Mouse (Mus musculus) limb, embryonic 12.5 days (tissue): Measurements from ENCODE around the gene Tspan14. TPM values are rescaled to one million over a fixed set of nuclear protein-coding genes. Genes with fewer than 3 reads are reported as not detected.

Experiments
- ATAC-seq: fragments of 200-750 bp; cut with Nextera tagmentation; 2 replicates; pipeline ENCODE4 v1.8.0; 2017; ENCODE audit warnings: low read depth, moderate TSS enrichment; ENCODE audit not compliant: insufficient number of reproducible peaks, insufficient read depth, low FRiP score, low TSS enrichment
- H3K27ac ChIP-seq: fragments of 300-500 bp; sonication (generic); 2 replicates; pipeline ENCODE4 v1.5.1; 2016; ENCODE audit warnings: mild to moderate bottlenecking, moderate library complexity
- H3K27me3 ChIP-seq: fragments of 300-500 bp; sonication (generic); 2 replicates; pipeline ENCODE4 v1.6.1; 2016; ENCODE audit warnings: mild to moderate bottlenecking, moderate library complexity
- H3K36me3 ChIP-seq: fragments of 300-500 bp; sonication (generic); 2 replicates; pipeline ENCODE4 v1.6.1; 2016; ENCODE audit warnings: mild to moderate bottlenecking, moderate library complexity
- H3K4me1 ChIP-seq: fragments of 300-500 bp; sonication (generic); replicated peaks from 2 replicates; pipeline ENCODE4 v1.6.1; 2016
- H3K4me2 ChIP-seq: fragments of 300-500 bp; sonication (generic); 2 replicates; pipeline ENCODE4 v1.6.1; 2016; ENCODE audit warnings: mild to moderate bottlenecking, moderate library complexity
- H3K4me3 ChIP-seq: fragments of 300-500 bp; sonication (generic); replicated peaks from 2 replicates; pipeline ENCODE4 v1.5.1; 2016; ENCODE audit warnings: mild to moderate bottlenecking
- H3K9ac ChIP-seq: fragments of 300-500 bp; sonication (generic); replicated peaks from 2 replicates; pipeline ENCODE4 v1.6.1; 2016; ENCODE audit warnings: mild to moderate bottlenecking, moderate library complexity
- H3K9me3 ChIP-seq: fragments of 300-500 bp; sonication (generic); 2 replicates; pipeline ENCODE4 v1.6.1; 2016; ENCODE audit warnings: mild to moderate bottlenecking, moderate library complexity
- WGBS: fragments of 180-500 bp; shearing (Covaris S2); methylation state at CpG from one replicate; pipeline ENCODE4 v1.1.7; 2016; 5-methylcytosine and 5-hydroxymethylcytosine counted together
- polyA plus RNA-seq: library from polyadenylated mRNA; unstranded; fragments of >200 nt; fragmentation: Nextera tagmentation; extraction: Ambion mirVana; gene quantifications from 2 replicates; pipeline ENCODE4 v1.2.1, GENCODE M21; 2016

Tspan14 gene
- polyA plus RNA-seq, 1 experiment from 2014 or later: 68.4 TPM

DNA sequence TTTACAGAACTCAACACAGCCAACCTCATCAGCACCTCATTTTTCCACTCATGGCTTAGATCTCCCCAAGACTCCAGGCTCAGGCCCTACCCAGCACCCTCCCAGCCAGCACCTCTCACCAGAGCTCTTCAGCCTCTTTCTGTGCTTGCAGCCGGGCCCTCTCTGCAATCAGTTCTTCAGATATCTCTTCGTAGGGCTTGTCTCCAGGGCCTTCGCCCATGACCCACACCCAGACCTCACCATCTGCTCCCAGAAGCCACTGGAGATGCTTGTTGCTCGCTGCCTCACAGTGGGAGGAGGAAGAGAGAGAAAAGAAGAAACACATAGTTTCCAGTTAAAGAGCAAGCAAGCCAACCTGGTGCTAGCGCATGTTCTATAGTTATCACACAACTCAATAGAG is 92.6 kb downstream of the Tspan14 start:
- H3K9ac ChIP-seq: no peak overlapping the region
- no peak overlapping the region for H3K27ac ChIP-seq
- no peak overlapping the region for H3K4me2 ChIP-seq
- H3K27me3 ChIP-seq: no peaks in the 10 kb centered on the region
- ATAC-seq: no peak
- H3K4me1 ChIP-seq: no peaks in the 10 kb centered on the region
- H3K9me3 ChIP-seq: no peaks in the 10 kb centered on the region
- H3K36me3 ChIP-seq: no peaks in the 10 kb centered on the region
- WGBS: 88% methylated on average over 5 of the region's 5 CpGs
- H3K4me3 ChIP-seq: no peak overlapping the region

DNA sequence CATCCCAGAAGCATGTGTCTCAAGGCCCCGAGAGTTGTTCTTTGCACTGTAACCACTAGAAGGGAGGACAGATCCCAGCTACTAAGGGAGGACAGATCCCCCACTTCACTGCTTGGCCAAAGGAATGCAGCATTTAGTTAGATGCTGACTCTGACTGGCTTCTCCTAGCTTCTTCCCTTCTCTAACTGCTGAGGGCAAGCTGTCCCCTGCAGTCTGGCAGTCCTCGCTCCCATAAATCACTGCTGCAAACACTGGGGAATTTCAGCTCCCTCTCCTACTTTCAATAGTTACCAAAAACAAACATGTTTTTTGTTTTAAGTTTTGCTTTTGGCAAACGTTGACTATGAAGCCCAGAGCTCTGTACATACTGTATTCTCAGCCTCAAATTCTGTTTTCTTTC is 96.0 kb downstream of the Tspan14 start:
- Histone ChIP-seq H3K4me2 (no peak overlapping the region), H3K9me3 (no peaks in the 10 kb centered on the region), H3K27ac (no peak overlapping the region), H3K4me3 (no peak overlapping the region), H3K36me3 (no peaks in the 10 kb centered on the region), H3K9ac (no peak overlapping the region), H3K4me1 (no peaks in the 10 kb centered on the region), H3K27me3 (no peaks in the 10 kb centered on the region)
- ATAC-seq: no peak
- WGBS: 64% methylated on average over 3 of the region's 3 CpGs

DNA sequence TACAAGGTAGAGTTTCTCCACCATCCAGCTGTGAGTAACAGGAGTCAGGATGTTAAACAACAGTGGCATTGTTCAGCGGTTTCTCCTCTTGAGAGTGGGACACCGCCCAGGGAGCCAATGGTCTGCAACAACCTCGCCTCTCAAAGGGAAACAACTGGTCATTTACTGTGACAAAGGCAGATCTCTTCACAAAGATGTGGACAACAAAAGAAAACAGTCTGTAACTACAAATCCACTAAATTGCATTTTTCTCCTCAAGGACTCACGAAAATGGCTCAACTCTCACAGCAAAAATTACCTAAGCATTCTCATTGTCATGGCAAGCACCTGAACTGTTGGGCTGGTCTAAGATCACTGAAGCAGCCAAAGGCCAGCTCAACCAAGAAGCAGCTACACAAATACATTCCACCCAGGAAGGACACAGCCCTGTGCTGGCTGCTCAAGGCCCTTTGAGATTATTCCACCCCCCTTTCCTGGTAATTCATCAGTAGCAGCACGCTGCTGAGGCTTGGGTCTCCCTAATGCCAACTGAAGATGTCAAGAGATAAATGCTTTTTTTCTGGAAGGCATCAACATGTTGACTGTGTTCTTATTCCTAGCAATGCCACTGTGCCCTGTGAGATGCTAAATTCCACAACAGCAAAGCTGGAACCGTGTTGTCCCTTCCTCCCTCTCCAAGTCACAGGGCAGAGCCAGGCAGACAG is 101.6 kb downstream of the Tspan14 start:
- Histone ChIP-seq H3K4me3 (no peak overlapping the region), H3K4me2 (no peak overlapping the region), H3K36me3 (no peaks in the 10 kb centered on the region), H3K27ac (no peak overlapping the region), H3K4me1 (no peaks in the 10 kb centered on the region), H3K27me3 (no peaks in the 10 kb centered on the region), H3K9me3 (no peaks in the 10 kb centered on the region), H3K9ac (no peak overlapping the region)
- ATAC-seq: no peak
- 71% methylated on average over 6 of the region's 6 CpGs for WGBS

DNA sequence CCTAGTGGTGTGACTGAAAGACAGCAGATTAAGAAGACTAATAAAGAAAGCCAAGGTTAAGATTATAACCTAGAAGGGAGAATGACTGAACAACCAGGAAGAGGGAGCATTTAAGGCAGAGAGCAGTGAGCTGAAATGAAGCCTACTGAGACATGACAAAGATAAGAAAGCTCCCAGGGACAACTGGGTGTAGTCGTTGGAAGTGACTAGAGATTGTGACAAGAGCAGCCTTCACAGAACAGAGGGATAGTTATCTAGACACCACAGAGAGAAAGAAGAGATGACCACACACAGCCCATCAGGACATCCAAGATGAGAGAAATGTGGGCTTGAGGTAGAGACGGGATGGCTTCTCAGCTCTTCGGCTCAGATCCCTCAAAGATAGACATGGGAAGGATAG is 102.9 kb downstream of the Tspan14 start:
- Histone ChIP-seq H3K4me1 (no peaks in the 10 kb centered on the region), H3K9ac (no peak overlapping the region), H3K4me2 (no peak overlapping the region), H3K4me3 (no peak overlapping the region), H3K36me3 (no peaks in the 10 kb centered on the region), H3K27me3 (no peaks in the 10 kb centered on the region), H3K9me3 (no peaks in the 10 kb centered on the region), H3K27ac (no peak overlapping the region)
- 87% methylated on average over 3 of the region's 3 CpGs for WGBS
- ATAC-seq: no peak

DNA sequence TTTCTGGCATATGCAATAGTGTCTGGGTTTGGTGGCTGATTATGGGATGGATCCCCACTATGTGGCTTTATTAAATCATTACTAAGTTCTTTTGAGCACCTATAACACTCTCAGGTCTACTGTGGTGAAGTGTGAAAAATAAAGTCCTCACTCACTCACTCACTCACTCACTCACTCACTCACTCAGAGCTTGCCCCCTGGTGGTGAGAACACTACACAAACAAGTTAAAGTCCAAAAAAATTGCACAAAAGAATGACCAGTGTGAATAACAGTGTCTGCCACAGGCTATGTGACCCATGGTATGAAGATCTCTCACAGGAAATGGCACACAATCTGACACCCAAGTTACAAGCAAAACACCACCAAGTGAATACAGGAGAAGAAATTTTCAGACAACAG is 103.6 kb downstream of the Tspan14 start:
- no peak for ATAC-seq

More for the DNA sequence above, 103.6 kb downstream of the Tspan14 start:
- no peaks in the 10 kb centered on the region for H3K4me1 ChIP-seq
- H3K9ac ChIP-seq: no peak overlapping the region
- no peaks in the 10 kb centered on the region for H3K36me3 ChIP-seq
- H3K4me2 ChIP-seq: no peak overlapping the region
- H3K27ac ChIP-seq: no peak overlapping the region
- no peaks in the 10 kb centered on the region for H3K27me3 ChIP-seq
- no peaks in the 10 kb centered on the region for H3K9me3 ChIP-seq
- no peak overlapping the region for H3K4me3 ChIP-seq

Other genes with a start within 250 kb of the Tspan14 start
- 0.21 and 0.33 TPM in 2 replicates for gene Sh2d4b, start 73.5 kb downstream of the Tspan14 start, polyA plus RNA-seq
- gene Fam213a, start 47.0 kb upstream of the Tspan14 start, polyA plus RNA-seq: 35.3 and 39.4 TPM in 2 replicates
- not detected in 2 replicates for gene Dydc2, start 102.4 kb upstream of the Tspan14 start, polyA plus RNA-seq
- gene Dydc1, start 106.1 kb upstream of the Tspan14 start, polyA plus RNA-seq: not detected in 2 replicates
- not detected in 2 replicates for gene Mat1a, start 138.2 kb upstream of the Tspan14 start, polyA plus RNA-seq
- not detected in 2 replicates for gene Sftpa1, start 165.0 kb upstream of the Tspan14 start, polyA plus RNA-seq
- gene Mbl1, start 184.7 kb upstream of the Tspan14 start, polyA plus RNA-seq: not detected in 2 replicates
- gene Sftpd, start 218.3 kb upstream of the Tspan14 start, polyA plus RNA-seq: not detected in 2 replicates